Mouse (Mus musculus) adrenal gland, postnatal 25 days (tissue): ENCODE measurements at regions not wholly inside any gene's neighbourhood (a gene's known extent, or its start where the extent isn't known, plus 50 kb on each side); places are given as distances from the start of the nearest gene placed in this dataset.

ENCODE experiments used
- DNase-seq: peaks from one replicate; pipeline ENCODE4 v3.0.0; 2021; ENCODE audit warnings: mixed read lengths

DNA sequence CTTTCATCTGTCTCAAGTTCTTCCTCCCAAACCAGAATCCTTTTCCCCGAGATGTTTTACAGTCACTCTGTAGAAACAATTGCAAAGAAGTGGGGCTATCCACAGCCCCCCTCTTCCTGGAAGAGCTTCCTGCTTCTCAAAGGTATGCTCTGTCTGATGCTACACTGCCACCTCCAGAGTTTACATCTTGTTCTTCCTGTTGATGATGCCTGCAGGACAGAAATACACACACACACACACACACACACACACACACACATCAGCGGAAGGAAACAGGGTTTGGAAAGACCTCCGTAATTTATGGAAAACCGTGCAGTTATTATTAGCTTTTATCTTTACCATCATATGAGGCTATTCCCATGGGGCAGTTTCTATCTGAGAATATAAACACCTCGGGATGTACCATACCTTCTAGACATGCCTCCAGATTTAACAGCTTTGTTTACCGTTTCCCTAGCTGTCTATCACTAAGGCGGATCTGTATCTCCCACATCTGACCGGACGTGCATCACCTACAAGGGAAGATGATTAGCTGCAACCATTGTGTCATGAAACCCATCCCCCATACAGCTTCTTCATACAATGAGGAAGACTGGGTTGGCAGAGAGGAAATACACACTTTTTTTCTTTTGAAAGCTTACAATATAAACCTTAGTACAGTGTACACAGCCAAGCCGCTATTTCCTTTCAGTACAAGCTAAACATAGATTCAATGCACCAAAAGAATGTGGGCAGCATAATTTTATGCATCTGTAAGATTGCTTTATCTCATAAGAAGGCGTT lies 288.6 kb downstream of the Plk2 start:
- DNase-seq = no peak

DNA sequence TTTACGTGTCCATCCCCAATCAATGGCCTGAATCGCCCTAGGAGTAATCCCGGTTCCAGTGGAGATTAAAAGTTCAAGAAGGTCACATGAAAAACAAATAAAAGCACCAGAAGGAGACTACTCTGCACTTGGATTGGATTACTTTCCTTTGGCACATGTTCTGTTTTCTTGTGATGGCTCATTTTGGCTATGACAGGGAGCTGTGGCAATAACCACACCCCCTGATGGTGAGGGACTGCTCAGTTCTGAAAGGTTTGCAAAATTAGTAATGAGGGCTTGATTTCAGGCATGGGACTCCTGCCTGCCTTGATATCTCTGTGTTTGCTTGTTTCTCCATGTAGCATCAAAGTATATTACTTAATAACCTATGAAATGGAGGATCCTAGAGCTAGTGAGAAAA lies 293.9 kb downstream of the Plk2 start:
- DNase-seq = no peak

DNA sequence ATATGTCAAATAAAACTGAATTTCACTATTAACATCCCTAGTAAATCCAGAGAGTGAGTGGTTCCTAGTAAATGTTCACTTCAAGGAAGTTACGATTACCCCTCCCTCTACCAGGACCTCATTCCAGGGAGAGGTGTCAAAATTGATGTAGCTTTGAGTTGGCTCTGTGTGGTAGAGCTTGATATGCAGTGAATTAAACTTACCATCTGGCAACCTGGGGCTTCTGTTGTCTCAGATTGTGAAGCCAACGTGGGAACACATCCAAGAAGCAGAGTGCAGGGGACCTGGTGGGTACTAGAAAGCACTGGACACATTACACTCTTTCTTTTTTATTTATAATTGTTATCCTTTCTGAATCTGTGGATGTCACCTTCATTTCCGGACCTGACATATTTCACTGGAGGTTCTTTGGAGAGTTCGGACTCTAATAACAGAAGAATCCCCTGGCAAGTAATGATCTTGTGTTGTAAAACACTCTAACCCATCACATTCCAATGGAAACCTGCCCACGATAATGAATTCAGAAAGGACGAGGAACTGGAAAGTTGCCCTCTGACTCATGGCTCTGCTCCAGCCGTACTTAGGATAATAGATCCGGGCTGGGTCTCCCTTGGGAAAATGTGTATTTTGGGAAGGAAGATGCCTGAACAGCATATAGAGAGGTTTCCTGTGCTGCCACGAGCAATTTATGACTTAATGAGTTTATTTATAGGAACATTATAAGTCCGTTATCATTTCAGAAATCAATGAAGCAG lies 295.8 kb downstream of the Plk2 start:
- peak; percentile 37 for DNase-seq

DNA sequence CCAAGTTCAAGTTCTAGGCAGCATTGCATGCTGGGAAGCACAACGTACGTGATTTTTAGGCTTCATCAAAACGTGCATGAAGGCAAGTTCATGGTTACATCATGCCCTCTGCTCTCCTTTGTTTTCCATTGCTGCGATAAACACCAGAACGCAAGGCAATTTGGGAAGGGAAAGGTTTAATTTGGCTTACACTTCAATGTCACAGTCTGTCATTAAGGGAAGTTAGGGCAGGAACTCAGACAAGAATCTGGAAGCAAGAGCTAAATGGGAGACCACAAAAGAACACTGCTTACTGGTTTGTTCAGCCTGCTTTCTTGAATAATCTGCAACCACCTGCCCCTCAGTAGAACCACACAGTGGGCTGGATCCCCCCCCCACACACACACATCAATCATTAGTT lies 297.9 kb downstream of the Plk2 start:
- DNase-seq = no peak

DNA sequence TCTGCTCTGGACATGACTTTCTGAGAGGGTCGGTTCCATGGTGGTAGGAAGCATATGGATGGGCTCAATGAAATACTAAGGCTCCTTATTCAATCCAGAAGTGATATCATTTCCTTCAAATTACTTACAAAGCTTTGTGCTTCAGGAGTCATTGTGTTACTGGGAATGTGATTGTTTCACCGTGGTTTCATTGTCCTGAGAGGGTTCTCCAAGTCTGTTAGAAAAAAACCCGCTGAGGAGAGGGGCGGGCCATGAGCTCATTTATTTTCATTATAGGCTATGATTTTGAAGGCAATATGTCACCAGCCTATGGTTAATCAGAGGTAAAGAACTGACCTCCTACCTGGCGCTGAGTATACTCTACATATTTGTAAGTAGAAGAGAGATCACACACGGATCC lies 300.0 kb downstream of the Plk2 start:
- DNase-seq = no peak

DNA sequence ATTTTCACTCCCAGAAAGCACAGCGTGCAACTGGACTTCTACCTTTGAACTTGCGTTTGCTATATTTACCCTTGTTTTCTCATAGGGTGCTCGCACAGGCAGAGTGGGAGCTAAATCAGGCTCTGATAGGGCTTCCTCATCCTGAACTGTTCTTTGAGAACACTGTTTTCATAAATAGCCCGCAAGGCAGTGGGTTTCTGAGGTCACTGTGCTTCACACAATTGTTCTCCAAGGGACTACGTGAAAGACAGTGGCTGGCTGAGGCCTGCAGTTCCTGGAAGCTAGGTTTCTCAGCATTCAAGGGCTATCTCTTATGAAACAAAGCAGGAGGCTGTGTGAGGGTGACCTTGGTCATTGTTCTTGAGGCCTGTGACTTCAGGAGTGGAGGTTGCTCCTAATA lies 301.7 kb downstream of the Plk2 start:
- no peak for DNase-seq

DNA sequence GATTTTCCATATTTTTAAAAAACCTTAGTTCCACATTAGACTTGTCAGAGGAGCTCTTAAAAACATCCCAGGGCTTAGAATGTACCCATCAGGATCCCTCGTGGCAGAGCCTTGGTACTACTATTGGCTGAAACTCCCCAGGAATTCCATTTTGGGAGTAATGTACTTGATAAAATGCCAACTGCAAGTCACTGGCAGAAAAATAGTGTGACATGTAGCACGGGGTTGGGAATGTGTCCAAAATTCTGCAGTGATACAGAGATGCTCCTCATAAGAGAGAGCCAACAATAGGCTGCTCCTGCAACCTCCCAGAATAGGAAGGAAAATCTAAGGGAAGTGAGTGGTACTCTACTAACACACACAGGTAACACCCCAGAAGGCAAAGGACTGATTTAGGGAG lies 309.4 kb downstream of the Plk2 start:
- DNase-seq = no peak

DNA sequence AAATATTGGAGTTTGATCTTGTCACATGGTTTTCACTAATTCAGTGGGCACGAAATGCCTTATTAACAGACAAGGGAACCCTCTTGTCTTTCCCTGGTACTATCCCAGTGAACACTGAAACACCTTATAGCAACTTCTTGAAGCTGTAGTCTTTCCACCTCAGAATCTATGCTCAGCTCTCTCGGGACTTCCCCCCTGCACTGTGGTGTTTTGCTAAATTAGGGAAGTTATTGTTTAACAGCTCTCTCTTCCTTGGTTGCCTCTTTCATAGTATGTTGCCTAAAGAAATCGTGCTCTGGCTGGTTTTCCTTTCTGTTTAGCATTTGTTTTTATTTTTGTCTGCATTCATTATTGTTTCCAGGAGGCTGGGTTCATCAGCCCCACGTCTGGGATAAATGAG lies 316.0 kb downstream of the Plk2 start:
- no peak for DNase-seq

DNA sequence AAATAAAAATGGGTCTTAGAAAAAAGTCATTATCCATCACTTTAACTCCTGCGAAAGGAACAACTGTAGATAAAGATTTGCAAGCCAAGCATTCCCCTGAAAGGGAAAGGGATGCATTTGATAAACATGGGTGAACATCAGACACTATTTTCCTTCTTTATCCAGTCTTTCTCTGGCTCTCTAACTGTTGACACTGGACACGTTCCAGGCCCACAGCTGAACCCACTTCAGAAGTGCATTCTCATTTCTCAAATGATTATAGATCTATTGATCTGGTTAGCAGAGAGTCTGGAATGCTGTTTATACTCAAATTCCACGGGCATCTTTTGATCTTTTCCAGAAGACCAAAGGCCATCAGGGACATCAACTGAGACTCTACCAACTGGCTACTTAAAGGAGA lies 317.7 kb downstream of the Plk2 start:
- DNase-seq = no peak

DNA sequence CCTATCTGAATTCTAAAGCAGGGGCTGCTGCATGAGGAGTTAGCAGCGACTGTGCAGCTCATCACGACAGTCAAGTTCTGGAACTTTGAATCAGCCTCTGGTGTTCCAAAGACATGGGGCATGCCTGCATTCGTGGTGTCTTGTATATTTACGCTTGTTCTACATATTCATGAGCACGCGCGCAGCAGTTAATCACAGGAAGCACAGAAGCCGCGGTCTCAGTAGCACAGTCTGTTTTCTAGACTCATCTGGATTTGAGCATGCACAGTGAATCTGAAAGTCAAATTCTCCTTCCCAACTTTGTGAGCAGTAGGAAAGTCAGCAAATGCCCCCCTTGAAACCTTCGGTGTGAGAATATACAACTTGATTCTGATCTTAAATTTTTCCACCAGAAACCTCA lies 327.3 kb downstream of the Plk2 start:
- no peak for DNase-seq

DNA sequence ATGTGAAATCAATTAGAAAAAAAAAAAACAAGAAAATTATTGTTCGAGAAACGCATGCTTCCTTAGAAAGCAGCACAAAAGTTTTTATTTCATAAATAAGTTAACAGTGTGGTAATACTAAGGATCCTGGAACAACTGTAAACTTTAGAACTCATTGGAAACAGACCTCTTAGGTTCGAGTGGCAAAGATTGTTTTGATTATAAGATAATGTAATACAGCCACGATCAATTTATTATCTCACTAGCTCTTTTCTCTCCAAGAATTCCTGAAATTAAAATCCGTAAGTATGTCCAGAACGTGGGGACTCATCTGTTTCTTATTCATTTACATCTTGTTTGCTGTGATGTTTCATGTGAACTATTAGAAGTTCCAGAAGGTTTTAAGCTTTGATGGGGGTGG lies 327.9 kb downstream of the Plk2 start:
- DNase-seq = no peak

DNA sequence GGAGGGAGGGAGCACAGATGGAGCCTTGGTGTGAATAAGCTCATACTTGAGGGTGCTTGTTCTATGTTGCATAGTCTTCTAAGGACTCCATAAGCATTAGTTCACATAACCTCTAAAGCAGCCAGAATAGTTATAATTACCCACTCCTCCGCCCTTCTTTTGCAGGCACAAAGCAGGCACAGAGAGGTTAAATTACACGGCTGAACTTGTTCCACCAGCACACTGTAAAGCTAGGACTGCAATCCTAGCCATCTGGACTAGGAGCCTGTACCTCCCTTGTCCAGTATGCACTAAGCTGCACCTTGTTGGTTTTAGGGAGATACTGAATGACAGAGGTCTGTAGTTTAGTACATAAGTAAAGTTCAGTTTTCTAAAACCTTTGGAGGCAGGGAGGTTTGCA lies 330.0 kb downstream of the Plk2 start:
- DNase-seq = no peak

DNA sequence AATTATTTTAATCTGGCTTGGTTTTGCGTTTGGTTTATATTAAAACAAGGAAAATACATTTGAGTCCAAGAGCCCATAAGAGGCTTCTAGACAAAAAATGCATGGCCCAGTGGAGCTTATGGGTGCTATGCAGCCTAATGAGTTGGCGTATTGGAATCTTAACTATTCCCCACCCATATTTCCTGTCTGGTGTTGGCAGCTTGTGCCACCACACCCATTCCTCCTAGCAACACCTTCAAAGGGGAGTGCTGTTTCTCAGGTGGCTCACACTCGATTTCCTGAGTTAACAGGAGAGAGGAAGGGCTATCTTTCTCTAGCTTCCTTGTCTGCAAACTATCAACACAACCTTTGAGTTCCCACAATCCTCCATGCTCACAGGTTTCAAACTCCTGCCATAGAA lies 331.0 kb downstream of the Plk2 start:
- DNase-seq = no peak

DNA sequence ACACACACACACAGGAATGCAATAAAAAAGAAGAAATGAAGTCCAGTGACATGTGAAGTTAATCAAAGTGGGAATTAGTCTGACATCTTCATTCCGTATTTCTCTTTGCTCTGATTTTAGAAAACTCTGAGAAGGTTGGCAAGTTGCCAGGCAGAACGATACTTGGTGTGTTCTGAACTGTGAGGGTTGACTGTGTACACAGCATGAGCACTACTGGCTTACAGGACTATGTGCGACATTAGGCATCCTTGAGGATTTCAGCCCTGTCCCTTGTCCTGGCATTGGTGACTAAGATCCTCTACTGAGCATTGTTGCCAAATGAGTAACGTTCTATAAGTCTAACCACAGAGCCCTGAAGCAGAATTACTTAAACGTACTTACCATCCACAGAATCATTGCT lies 340.7 kb downstream of the Plk2 start:
- no peak for DNase-seq

DNA sequence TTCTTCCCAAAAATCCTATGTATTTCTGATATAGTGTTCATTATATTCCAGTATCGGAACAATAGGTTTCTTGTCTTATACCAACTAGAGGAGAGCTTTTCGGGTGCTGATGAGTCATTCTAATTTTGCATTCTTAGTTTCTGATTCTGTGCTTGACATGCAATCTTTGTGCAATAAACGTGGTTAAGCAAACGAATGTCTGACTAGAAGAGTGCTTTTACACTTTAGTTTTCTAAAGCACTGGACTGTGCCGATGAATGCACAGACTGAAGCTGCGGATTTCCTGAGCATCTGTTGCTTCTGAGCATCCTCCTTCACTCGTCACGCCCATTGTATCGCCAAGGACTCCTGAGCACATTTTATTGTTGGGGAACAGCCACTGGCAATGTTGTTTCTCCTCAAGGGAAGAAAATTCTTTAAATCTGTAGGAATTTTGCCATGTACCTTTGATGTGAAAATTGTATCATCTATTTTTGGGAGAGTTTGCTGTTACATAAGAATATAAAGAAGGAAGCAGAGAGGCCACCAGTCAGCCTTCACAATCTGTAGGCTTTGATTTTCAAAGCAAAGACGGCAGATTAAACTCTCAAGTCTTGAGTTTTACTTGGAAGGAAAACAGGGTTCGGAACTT lies 346.8 kb downstream of the Plk2 start:
- DNase-seq = no peak

DNA sequence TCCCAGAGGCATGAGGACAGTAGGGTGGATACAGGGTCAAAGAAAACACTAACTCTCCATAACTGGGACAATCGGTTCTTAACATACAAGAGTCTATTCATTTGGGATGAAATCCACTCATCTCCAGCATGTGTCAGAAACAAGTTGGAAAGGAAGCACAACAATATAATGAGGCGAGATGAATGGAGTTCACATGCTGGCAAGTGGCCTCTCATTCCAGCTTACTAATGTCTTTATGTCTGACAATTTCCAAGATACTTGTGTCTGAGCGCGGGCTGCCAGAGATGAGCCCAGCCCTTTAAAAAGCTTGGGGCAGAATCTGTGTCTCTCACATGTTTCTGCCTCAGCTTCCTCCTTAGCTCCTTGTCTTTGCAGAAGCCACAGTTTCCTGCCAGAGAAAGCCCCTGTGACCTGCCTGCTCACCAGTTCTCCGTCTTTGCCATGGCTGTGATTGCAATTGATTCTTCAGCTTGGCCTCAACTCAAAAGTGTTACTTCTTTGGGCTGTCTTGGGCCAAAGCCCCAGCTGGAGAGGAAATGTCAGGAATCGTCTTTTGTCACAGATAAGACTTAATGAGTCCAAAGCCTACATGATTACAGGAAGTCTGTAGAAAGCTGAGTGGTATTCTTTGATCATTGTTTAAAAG lies 352.5 kb downstream of the Plk2 start:
- no peak for DNase-seq

DNA sequence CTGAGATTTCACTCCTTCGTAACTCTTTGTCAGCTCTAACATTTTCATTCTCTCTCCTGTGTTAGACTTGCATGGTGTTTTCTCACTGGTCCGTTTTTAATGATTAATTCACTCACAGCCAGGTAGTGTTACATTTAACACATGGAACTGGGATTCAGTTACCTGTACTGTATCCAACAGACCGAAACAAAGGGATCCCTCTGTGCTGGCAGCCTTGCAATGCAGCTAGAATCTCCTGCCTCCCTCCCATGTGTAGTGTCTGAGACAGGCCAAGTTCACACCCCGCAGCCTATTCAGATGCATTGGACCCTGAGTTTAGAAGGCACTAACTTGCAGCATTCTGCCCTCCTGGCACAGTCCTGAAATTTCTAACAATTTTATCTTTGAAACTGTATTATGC lies 357.9 kb downstream of the Plk2 start:
- DNase-seq = no peak

DNA sequence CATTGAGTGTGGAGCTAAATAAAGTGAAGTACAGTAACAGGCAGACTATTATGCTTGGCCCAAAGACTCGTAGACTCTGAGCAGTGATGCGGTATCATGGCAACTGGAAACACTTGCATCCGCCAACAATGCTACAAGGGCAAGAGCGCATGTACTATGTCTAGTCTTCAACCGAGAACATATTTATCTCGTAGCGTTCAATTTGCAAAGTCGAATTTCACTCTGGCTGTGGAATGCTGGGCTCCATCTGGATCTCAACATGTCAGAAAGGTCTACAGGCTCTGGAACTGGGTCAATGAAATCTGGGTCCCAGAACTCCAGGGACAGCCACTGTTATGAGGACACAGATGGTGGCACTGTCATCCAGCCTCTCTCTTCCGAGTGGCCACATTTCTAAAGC lies 359.7 kb downstream of the Plk2 start:
- DNase-seq = no peak

DNA sequence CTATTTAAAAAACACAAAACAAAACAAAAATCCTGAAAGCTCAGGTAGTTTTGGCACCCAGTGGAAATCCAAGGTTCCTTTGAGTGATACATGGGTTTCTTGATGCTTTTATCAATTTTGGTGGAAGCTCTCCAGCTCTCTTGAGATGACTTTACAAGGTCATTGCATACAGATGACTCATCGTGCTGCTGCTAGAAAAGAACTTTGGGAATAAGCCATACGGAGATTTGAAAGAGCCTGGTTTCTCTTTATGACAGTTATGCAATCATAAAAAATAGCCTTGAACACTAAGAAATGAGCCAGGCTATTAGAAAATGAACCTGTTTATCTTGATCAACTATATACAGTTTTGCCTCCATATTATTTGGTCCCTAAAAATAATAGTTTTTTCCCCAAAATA lies 362.0 kb downstream of the Plk2 start:
- DNase-seq = no peak

DNA sequence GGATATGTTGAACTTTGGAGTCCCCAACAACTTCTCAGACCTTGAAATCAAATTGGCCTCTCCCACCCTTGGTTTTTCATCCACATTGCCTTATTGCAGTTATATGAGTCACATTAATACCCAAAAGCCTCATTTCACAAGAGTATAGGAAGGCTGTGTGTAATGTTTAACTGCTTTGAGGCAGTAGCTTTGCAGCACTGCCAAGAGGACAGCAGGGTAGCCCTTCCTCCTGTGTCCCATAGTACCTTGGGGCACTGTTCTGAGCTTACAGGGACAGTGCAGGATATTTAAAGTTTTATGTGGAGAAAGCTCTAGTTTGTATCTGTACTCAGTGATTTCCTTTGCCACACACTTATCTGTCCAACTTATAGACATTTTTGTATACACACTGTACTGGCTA lies 374.4 kb downstream of the Plk2 start:
- no peak for DNase-seq

DNA sequence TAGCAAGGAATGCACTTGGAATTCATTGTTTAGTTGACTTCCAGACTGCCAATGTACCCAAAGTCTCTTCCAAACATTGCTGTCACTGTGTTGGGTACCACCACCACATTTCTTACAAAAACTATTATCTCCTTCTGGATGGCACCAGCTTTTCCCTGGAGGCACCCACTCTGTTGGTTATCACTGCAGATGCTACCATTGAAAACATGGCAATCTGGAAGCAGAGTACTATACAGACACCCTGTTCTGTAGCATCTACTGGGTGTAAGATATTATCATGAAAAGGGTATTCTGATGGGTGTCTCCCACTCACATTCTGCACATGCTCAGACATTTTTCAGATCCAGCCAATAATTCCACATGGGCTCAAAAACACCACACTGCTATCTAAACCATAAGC lies 380.4 kb downstream of the Plk2 start:
- DNase-seq = no peak

DNA sequence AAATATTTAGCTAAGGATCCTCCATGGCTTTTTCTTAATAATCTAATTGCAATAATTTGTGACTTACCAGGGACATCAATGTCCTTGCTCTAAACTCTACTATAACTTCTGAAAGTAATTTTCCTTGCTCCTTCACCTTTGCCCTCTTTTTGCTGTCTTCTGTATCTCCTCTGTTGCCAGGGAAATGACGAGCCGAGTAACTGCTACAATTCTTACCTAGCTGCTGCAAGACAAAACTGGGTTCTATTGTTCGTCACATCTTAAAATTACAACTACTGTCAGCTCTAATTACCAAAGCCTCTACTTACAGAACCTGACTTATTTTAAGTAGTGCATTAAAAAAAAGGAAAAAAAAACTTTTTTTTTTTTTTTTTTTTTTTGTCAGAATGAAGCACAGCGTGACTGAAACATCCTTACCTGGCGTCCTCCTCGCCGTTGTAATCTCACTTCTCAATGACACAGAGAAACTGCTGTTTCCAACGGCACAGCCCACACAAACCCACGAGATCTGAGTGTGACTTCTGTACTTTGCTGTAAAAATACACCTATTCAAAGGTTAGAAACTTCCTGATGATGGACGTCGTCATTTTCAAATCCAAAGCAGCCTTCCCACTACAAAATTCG lies 389.4 kb downstream of the Plk2 start:
- no peak for DNase-seq

DNA sequence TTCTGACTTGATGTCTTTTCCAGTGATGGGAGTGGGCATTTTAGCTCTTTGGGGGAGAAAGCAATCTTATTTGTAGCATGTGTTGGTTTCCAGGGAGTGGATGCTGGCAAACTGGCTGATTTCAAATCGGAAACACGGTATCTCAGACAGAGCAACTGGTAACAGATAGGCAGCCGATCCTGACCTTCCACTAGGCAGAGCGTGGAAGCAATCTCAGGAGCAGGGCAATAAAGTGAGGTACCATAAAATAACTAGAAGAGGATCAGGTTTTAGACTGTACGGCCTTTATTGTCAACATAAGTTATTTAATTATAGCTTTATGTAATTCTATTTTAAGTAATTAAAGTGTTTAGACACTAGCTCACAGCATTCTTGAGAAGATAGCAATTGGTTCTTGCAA lies 390.0 kb downstream of the Plk2 start:
- DNase-seq = no peak
